Mouse (Mus musculus) stomach, embryonic 15.5 days (tissue): ENCODE measurements around the gene Sema6d. TPM values are rescaled to one million over a fixed set of nuclear protein-coding genes. Genes with fewer than 3 reads are reported as not detected.
A peak's percentile ranks its signal among the peaks of the same experiment; 100 is the strongest.

Experiments
- ATAC-seq: fragments of 200-750 bp; cut with Nextera tagmentation; 2 replicates; pipeline ENCODE4 v1.8.0; 2017; ENCODE audit warnings: low read depth, moderate number of reproducible peaks, moderate TSS enrichment; ENCODE audit not compliant: insufficient read depth, low FRiP score
- H3K27ac ChIP-seq: fragments of 300-500 bp; sonication (generic); 2 replicates; pipeline ENCODE4 v1.5.1; 2015; ENCODE audit warnings: mild to moderate bottlenecking, inconsistent platforms
- H3K27me3 ChIP-seq: fragments of 300-500 bp; sonication (generic); replicated peaks from 2 replicates; pipeline ENCODE4 v1.6.1; 2015; ENCODE audit warnings: inconsistent platforms
- H3K36me3 ChIP-seq: fragments of 300-500 bp; sonication (generic); 2 replicates; pipeline ENCODE4 v1.6.1; 2015; ENCODE audit warnings: inconsistent platforms
- H3K4me1 ChIP-seq: fragments of 300-500 bp; sonication (generic); 2 replicates; pipeline ENCODE4 v1.6.1; 2015; ENCODE audit warnings: inconsistent platforms
- H3K4me2 ChIP-seq: fragments of 300-500 bp; sonication (generic); 2 replicates; pipeline ENCODE4 v1.6.1; 2015; ENCODE audit warnings: mild to moderate bottlenecking, inconsistent platforms
- H3K4me3 ChIP-seq: fragments of 300-500 bp; sonication (generic); replicated peaks from 2 replicates; pipeline ENCODE4 v1.5.1; 2015; ENCODE audit warnings: inconsistent platforms
- H3K9ac ChIP-seq: fragments of 300-500 bp; sonication (generic); 2 replicates; pipeline ENCODE4 v1.6.1; 2015; ENCODE audit warnings: inconsistent platforms
- H3K9me3 ChIP-seq: fragments of 300-500 bp; sonication (generic); 2 replicates; pipeline ENCODE4 v1.6.1; 2016; ENCODE audit warnings: inconsistent platforms
- WGBS: fragments of 180-500 bp; shearing (Covaris S2); methylation state at CpG from one replicate; pipeline ENCODE4 v1.1.7; 2015; 5-methylcytosine and 5-hydroxymethylcytosine counted together
- polyA plus RNA-seq: library from polyadenylated mRNA; unstranded; fragments of >200 nt; fragmentation: Nextera tagmentation; extraction: Ambion mirVana; gene quantifications from 2 replicates; pipeline ENCODE4 v1.2.1, GENCODE M21; 2015

Sema6d gene
- polyA plus RNA-seq: 10.4 and 12.2 TPM in 2 replicates

GRCm38 (mm10) chr2:124089813-124090230 is at the start of gene Sema6d:
TSS of gene Sema6d (plus strand) at chr2:124089969.
- Histone ChIP-seq H3K27me3 (peaks cover 27% of the 10 kb centered on the region), H3K4me3 (peak within 1 kb of the TSS; percentile 49), H3K9me3 (no peaks in the 10 kb centered on the region), H3K36me3 (no peaks in the 10 kb centered on the region), H3K27ac (no peak within 1 kb of the TSS), H3K4me2 (peak within 1 kb of the TSS; percentile 92), H3K9ac (0 out of 2 replicates have a peak within 1 kb of the TSS, but pooled peaks have one; percentile 0), H3K4me1 (peaks cover 12% of the 10 kb centered on the region)
- no peak for ATAC-seq
- WGBS: 3% methylated on average over 29 of the region's 29 CpGs

- H3K4me1 ChIP-seq: no peaks in the 10 kb centered on the region
- H3K27me3 ChIP-seq: no peaks in the 10 kb centered on the region
- H3K4me2 ChIP-seq: no peak overlapping the region
- no peak overlapping the region for H3K9ac ChIP-seq
- no peaks in the 10 kb centered on the region for H3K9me3 ChIP-seq
- no peak overlapping the region for H3K27ac ChIP-seq
- ATAC-seq: no peak
- H3K4me3 ChIP-seq: no peak overlapping the region
- WGBS: 41% methylated on average over 3 of the region's 3 CpGs
- no peaks in the 10 kb centered on the region for H3K36me3 ChIP-seq
Observed at GRCm38 (mm10) chr2:124059910-124060309, 29.9 kb upstream of the Sema6d start.

GRCm38 (mm10) chr2:124068380-124068779 is 21.4 kb upstream of the Sema6d start:
- no peak overlapping the region for H3K4me2 ChIP-seq
- H3K9ac ChIP-seq: no peak overlapping the region
- WGBS: 90% methylated on average over 4 of the region's 4 CpGs
- no peaks in the 10 kb centered on the region for H3K4me1 ChIP-seq
- no peak for ATAC-seq
- no peaks in the 10 kb centered on the region for H3K9me3 ChIP-seq
- H3K4me3 ChIP-seq: no peak overlapping the region
- no peaks in the 10 kb centered on the region for H3K27me3 ChIP-seq
- no peaks in the 10 kb centered on the region for H3K36me3 ChIP-seq
- H3K27ac ChIP-seq: no peak overlapping the region

GRCm38 (mm10) chr2:124070664-124071063 is 19.1 kb upstream of the Sema6d start:
- ATAC-seq: no peak
- no peak overlapping the region for H3K4me3 ChIP-seq
- H3K36me3 ChIP-seq: no peaks in the 10 kb centered on the region
- WGBS: 52% methylated on average over 2 of the region's 2 CpGs
- no peak overlapping the region for H3K4me2 ChIP-seq
- H3K9ac ChIP-seq: no peak overlapping the region
- no peaks in the 10 kb centered on the region for H3K27me3 ChIP-seq
- no peak overlapping the region for H3K27ac ChIP-seq
- no peaks in the 10 kb centered on the region for H3K4me1 ChIP-seq
- no peaks in the 10 kb centered on the region for H3K9me3 ChIP-seq

- Histone ChIP-seq H3K36me3 (no peaks in the 10 kb centered on the region), H3K4me1 (no peaks in the 10 kb centered on the region), H3K9ac (no peak overlapping the region), H3K27me3 (no peaks in the 10 kb centered on the region), H3K27ac (no peak overlapping the region), H3K4me2 (no peak overlapping the region), H3K4me3 (no peak overlapping the region), H3K9me3 (no peaks in the 10 kb centered on the region)
- ATAC-seq: no peak
- 8% methylated on average over 2 of the region's 2 CpGs for WGBS
Observed at GRCm38 (mm10) chr2:124071380-124071779, 18.4 kb upstream of the Sema6d start.

- ATAC-seq: peak; percentile 35; the same call in 1 of the 2 replicates
Observed at GRCm38 (mm10) chr2:124090231-124091141, 717 bp downstream of the Sema6d start.

GRCm38 (mm10) chr2:124099697-124100096 is 9.9 kb downstream of the Sema6d start:
- Histone ChIP-seq H3K27me3 (no peaks in the 10 kb centered on the region), H3K36me3 (no peaks in the 10 kb centered on the region), H3K9ac (no peak overlapping the region), H3K4me1 (no peaks in the 10 kb centered on the region), H3K9me3 (no peaks in the 10 kb centered on the region), H3K27ac (no peak overlapping the region), H3K4me2 (no peak overlapping the region), H3K4me3 (no peak overlapping the region)
- no peak for ATAC-seq
- WGBS: 44% methylated on average over 1 of the region's 1 CpGs

More at GRCm38 (mm10) chr2:124090231-124091141, 717 bp downstream of the Sema6d start:
- WGBS: 1% methylated on average over 49 of the region's 49 CpGs
- 0 out of 2 replicates have a peak overlapping the region, but pooled peaks have one; percentile 0 for H3K9ac ChIP-seq
- H3K27ac ChIP-seq: no peak overlapping the region
- no peaks in the 10 kb centered on the region for H3K9me3 ChIP-seq
- H3K4me1 ChIP-seq: peaks cover 12% of the 10 kb centered on the region
- H3K4me3 ChIP-seq: peak overlapping the region; percentile 49
- no peaks in the 10 kb centered on the region for H3K36me3 ChIP-seq
- peak overlapping the region; percentile 92 for H3K4me2 ChIP-seq
- H3K27me3 ChIP-seq: peaks cover 27% of the 10 kb centered on the region

- ATAC-seq: no peak
- Histone ChIP-seq H3K9me3 (no peaks in the 10 kb centered on the region), H3K4me2 (no peak overlapping the region), H3K4me3 (no peak overlapping the region), H3K36me3 (no peaks in the 10 kb centered on the region), H3K9ac (no peak overlapping the region), H3K27me3 (no peaks in the 10 kb centered on the region), H3K4me1 (no peaks in the 10 kb centered on the region), H3K27ac (no peak overlapping the region)
- 30% methylated on average over 9 of the region's 9 CpGs for WGBS
Observed at GRCm38 (mm10) chr2:124100486-124101200, 10.9 kb downstream of the Sema6d start.

- no peaks in the 10 kb centered on the region for H3K36me3 ChIP-seq
- H3K4me3 ChIP-seq: no peak overlapping the region
- no peak overlapping the region for H3K9ac ChIP-seq
- no peak for ATAC-seq
- H3K27me3 ChIP-seq: no peaks in the 10 kb centered on the region
- no peak overlapping the region for H3K27ac ChIP-seq
- no peak overlapping the region for H3K4me2 ChIP-seq
- no peaks in the 10 kb centered on the region for H3K9me3 ChIP-seq
- no peaks in the 10 kb centered on the region for H3K4me1 ChIP-seq
Observed at GRCm38 (mm10) chr2:124101201-124101517, 11.4 kb downstream of the Sema6d start.

- Histone ChIP-seq H3K36me3 (no peaks in the 10 kb centered on the region), H3K9ac (no peak overlapping the region), H3K4me1 (no peaks in the 10 kb centered on the region), H3K27me3 (no peaks in the 10 kb centered on the region), H3K27ac (no peak overlapping the region), H3K9me3 (no peaks in the 10 kb centered on the region), H3K4me2 (0 out of 2 replicates have a peak overlapping the region, but pooled peaks have one; percentile 13), H3K4me3 (no peak overlapping the region)
- 29% methylated on average over 5 of the region's 5 CpGs for WGBS
- ATAC-seq: no peak
Observed at GRCm38 (mm10) chr2:124101580-124101979, 11.8 kb downstream of the Sema6d start.

GRCm38 (mm10) chr2:124103277-124103676 is 13.5 kb downstream of the Sema6d start:
- H3K4me1 ChIP-seq: no peaks in the 10 kb centered on the region
- no peak for ATAC-seq
- H3K9ac ChIP-seq: no peak overlapping the region
- no peaks in the 10 kb centered on the region for H3K27me3 ChIP-seq
- H3K4me2 ChIP-seq: no peak overlapping the region
- H3K36me3 ChIP-seq: no peaks in the 10 kb centered on the region
- no peak overlapping the region for H3K4me3 ChIP-seq
- H3K9me3 ChIP-seq: no peaks in the 10 kb centered on the region
- H3K27ac ChIP-seq: no peak overlapping the region
